Mouse (Mus musculus) liver, adult 2 months (tissue): ENCODE results near the gene Plxnb3. TPM values are rescaled to one million over a fixed set of nuclear protein-coding genes. Genes with fewer than 3 reads are reported as not detected.
A peak's percentile ranks its signal among the peaks of the same experiment; 100 is the strongest.

Experiments used
- DNase-seq: peaks from one replicate; pipeline ENCODE4 v3.0.0-alpha.2; 2011; ENCODE audit warnings: low read depth, low spot score; ENCODE audit errors: extremely low read depth
- H3K27ac ChIP-seq: fragments of 200-500 bp; replicated peaks from 2 replicates; pipeline ENCODE4 v1.5.1; 2012; ENCODE audit warnings: low read depth, mild to moderate bottlenecking, control low read depth, inconsistent platforms, low read length; ENCODE audit not compliant: insufficient read depth
- H3K27me3 ChIP-seq: fragments of 200-500 bp; 2 replicates; pipeline ENCODE4 v1.6.1; 2012; ENCODE audit warnings: mild to moderate bottlenecking, moderate library complexity, low read length, inconsistent platforms; ENCODE audit not compliant: control insufficient read depth, insufficient read depth
- H3K36me3 ChIP-seq: fragments of 200-500 bp; 2 replicates; pipeline ENCODE4 v1.6.1; 2012; ENCODE audit warnings: low read length, inconsistent platforms; ENCODE audit not compliant: control insufficient read depth, insufficient read depth
- H3K4me1 ChIP-seq: fragments of 200-500 bp; 2 replicates; pipeline ENCODE4 v1.6.1; 2011; ENCODE audit warnings: low read length; ENCODE audit not compliant: control insufficient read depth, insufficient read depth
- H3K4me3 ChIP-seq: fragments of 200-500 bp; 2 replicates; pipeline ENCODE4 v1.5.1; 2011; ENCODE audit warnings: low read depth, mild to moderate bottlenecking, control low read depth, low read length, moderate library complexity; ENCODE audit not compliant: insufficient read depth
- H3K79me2 ChIP-seq: fragments of 200-500 bp; 2 replicates; pipeline ENCODE4 v1.6.1; 2012; ENCODE audit warnings: inconsistent platforms, mild to moderate bottlenecking, low read length, moderate library complexity; ENCODE audit not compliant: control insufficient read depth, insufficient read depth
- H3K9ac ChIP-seq: fragments of 200-500 bp; 2 replicates; pipeline ENCODE4 v1.6.1; 2012; ENCODE audit warnings: low read depth, mild to moderate bottlenecking, control low read depth, inconsistent platforms, low read length
- CTCF ChIP-seq: fragments of 200-500 bp; IDR thresholded peaks from 2 replicates; pipeline ENCODE4 v1.5.1; 2011; ENCODE audit warnings: low read depth, low read length, control low read depth
- POLR2A ChIP-seq: fragments of 200-500 bp; IDR thresholded peaks from 2 replicates; pipeline ENCODE4 v1.6.1; 2011; ENCODE audit warnings: low read length, control low read depth; ENCODE audit not compliant: insufficient read depth; ENCODE audit errors: extremely low read depth
- WGBS: fragments of 180-500 bp; shearing (Covaris S2); methylation state at CpG from one replicate; pipeline ENCODE4 v1.1.7; 2018; 5-methylcytosine and 5-hydroxymethylcytosine counted together
- polyA plus RNA-seq: library from polyadenylated mRNA; depleted of rRNA; stranded (reverse); fragments of >200 nt; gene quantifications from 2 replicates; pipeline ENCODE4 v1.2.3, GENCODE M21; 2012; rRNA removed
- total RNA-seq: library from RNA; depleted of rRNA; stranded (reverse); fragments of >200 nt; gene quantifications from 2 replicates; pipeline ENCODE4 v1.2.3, GENCODE M21; 2014; rRNA removed

The Plxnb3 gene
- total RNA-seq (0.07 and 0.09 TPM in 2 replicates), polyA plus RNA-seq (0.15 and 0.20 TPM in 2 replicates)

GRCm38 (mm10) chrX:73756334-73757140, at the start of gene Plxnb3:
TSS of gene Plxnb3 (plus strand) at chrX:73757090.
- DNase-seq = no peak
- Histone ChIP-seq H3K79me2 (no peaks in the 10 kb centered on the region), H3K36me3 (no peaks in the 10 kb centered on the region), H3K27ac (no peak within 1 kb of the TSS), H3K4me1 (no peaks in the 10 kb centered on the region), H3K9ac (no peak within 1 kb of the TSS), H3K27me3 (no peaks in the 10 kb centered on the region; the same call in 1 of the 2 replicates), H3K4me3 (no peak within 1 kb of the TSS)
- 81% methylated on average over 5 of the region's 5 CpGs for WGBS
- TF ChIP-seq POLR2A (no peak), CTCF (no peak)

GRCm38 (mm10) chrX:73715476-73716108, 41.3 kb upstream of the Plxnb3 start:
- peak; percentile 27; the same call in 1 of the 2 replicates for TF ChIP-seq CTCF
- TF ChIP-seq POLR2A = 0 out of 2 replicates have a peak, but pooled peaks have one; percentile 78
- peaks cover 14% of the 10 kb centered on the region for H3K4me1 ChIP-seq
- peak overlapping the region; percentile 67 for H3K4me3 ChIP-seq
- no peaks in the 10 kb centered on the region for H3K79me2 ChIP-seq
- H3K27ac ChIP-seq = peak overlapping the region; percentile 69
- DNase-seq = peak; percentile 69
- no peaks in the 10 kb centered on the region for H3K27me3 ChIP-seq
- 1% methylated on average over 20 of the region's 21 CpGs for WGBS
- H3K9ac ChIP-seq = peak overlapping the region; percentile 65
- peaks cover 12% of the 10 kb centered on the region for H3K36me3 ChIP-seq

- peak; percentile 85 for DNase-seq
- peaks cover 12% of the 10 kb centered on the region for H3K36me3 ChIP-seq
- H3K9ac ChIP-seq = peak within 1 kb of the TSS; percentile 72
- no peaks in the 10 kb centered on the region for H3K27me3 ChIP-seq
- peak within 1 kb of the TSS; percentile 90 for H3K27ac ChIP-seq
- peak within 1 kb of the TSS; percentile 67 for H3K4me3 ChIP-seq
- H3K79me2 ChIP-seq = no peaks in the 10 kb centered on the region
- under 1% methylated on average over 32 of the region's 45 CpGs for WGBS
- peaks cover 14% of the 10 kb centered on the region for H3K4me1 ChIP-seq
- TF ChIP-seq CTCF (no peak), POLR2A (peak; percentile 22)
Measured at GRCm38 (mm10) chrX:73716109-73716661, 40.7 kb upstream of the Plxnb3 start, which contains the start of the genes Bcap31 and Abcd1. TSS of gene Bcap31 (minus strand) at chrX:73716175. TSS of gene Abcd1 (plus strand) at chrX:73716597.

DNA sequence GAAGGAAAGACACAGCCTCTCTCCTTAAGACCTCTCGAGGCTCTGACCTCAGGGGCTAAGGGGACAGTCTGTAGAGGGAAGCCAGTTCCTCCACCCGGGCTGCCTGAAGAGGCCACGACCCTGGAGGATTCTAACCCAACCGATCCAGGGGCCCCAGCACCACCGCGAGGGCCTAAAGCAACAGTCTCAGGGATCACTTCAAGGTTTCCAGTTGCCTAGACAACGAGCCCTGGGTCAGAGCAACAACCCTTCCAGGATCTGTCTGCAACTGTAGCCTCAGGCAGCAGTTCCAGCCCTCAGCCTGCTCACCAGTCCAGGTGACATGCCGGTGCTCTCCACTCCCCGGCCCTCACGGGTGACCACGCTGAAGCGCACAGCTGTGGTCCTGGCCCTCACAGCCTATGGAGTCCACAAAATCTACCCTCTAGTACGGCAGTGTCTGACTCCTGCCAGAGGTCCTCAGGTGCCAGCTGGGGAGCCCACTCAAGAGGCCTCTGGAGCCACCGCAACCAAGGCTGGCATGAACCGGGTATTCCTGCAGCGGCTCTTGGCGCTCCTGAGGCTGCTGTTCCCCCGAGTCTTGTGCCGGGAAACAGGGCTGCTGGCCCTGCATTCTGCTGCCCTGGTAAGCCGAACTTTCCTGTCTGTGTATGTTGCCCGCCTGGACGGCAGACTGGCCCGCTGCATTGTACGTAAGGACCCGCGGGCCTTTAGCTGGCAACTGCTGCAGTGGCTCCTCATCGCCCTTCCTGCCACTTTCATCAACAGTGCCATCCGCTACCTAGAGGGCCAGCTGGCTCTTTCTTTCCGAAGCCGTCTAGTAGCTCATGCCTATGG, 40.0 kb upstream of the Plxnb3 start:
- no peak for DNase-seq
- H3K4me1 ChIP-seq = peaks cover 14% of the 10 kb centered on the region
- H3K4me3 ChIP-seq = peak overlapping the region; percentile 67
- H3K79me2 ChIP-seq = no peaks in the 10 kb centered on the region
- H3K27me3 ChIP-seq = no peaks in the 10 kb centered on the region
- H3K9ac ChIP-seq = peak overlapping the region; percentile 67
- 11% methylated on average over 30 of the region's 30 CpGs for WGBS
- H3K36me3 ChIP-seq = peaks cover 10% of the 10 kb centered on the region
- peak overlapping the region; percentile 83 for H3K27ac ChIP-seq
- TF ChIP-seq CTCF = no peak
- TF ChIP-seq POLR2A = 0 out of 2 replicates have a peak, but pooled peaks have one; percentile 5

DNA sequence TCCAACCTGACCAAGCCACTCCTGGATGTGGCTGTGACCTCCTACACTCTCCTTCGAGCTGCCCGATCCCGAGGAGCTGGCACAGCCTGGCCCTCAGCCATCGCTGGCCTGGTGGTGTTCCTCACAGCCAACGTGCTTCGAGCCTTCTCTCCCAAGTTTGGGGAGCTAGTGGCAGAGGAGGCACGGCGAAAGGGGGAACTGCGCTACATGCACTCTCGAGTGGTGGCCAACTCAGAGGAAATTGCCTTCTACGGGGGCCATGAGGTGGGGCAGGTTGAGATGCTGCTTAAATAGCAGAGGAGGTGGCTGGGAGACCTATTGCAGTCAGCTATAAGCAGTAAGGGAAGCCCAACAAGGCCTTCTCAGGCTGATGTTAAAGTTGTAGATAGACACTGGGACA, 39.2 kb upstream of the Plxnb3 start:
- Histone ChIP-seq H3K79me2 (no peaks in the 10 kb centered on the region), H3K27ac (peak overlapping the region; percentile 83), H3K4me1 (peaks cover 14% of the 10 kb centered on the region), H3K4me3 (peak overlapping the region; percentile 67), H3K36me3 (peaks cover 11% of the 10 kb centered on the region; the same call in 1 of the 2 replicates), H3K9ac (peak overlapping the region; percentile 67), H3K27me3 (no peaks in the 10 kb centered on the region)
- TF ChIP-seq CTCF = no peak
- TF ChIP-seq POLR2A = no peak
- 36% methylated on average over 11 of the region's 11 CpGs for WGBS
- peak; percentile 21 for DNase-seq
